Mouse (Mus musculus): ENCODE measurements around the gene Rab23. TPM values are rescaled to one million over a fixed set of nuclear protein-coding genes. Genes with fewer than 3 reads are reported as not detected.
A peak's percentile ranks its signal among the peaks of the same experiment; 100 is the strongest.

Rab23 gene
- polyA plus RNA-seq, 1 experiment from 2014 or later: 30.7 TPM

DNA sequence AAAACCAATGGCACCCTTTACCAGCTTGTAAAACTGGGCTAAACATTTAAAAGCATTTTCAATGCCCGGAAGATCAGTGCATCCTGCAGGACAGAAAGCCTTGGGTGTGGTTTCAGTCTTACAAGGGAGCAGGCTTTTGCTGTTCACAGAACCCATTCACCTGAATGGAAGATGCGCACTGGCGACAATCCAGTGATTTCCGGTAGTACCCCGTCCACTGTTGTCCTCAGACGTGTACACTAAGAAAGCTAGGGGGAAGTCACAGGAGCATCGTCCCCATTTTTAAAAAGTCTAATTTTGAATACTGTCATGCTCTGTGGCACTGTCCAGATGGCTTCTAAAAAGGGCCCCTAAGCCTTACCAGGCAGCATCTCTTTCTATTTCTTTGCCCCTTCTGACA is 36.1 kb downstream of the Rab23 start:
- no peak for ATAC-seq (ENCODE audit: low FRiP score, low TSS enrichment)
- Histone ChIP-seq H3K4me2 (replicated peaks; ENCODE audit: low read depth, low read length) (peak overlapping the region; percentile 91), H3K36me3 (ENCODE audit: control insufficient read depth, insufficient read depth, low read length) (peaks cover 5% of the 10 kb centered on the region; the same call in 1 of the 2 replicates), H3K4me3 (ENCODE audit: low read length) (peak overlapping the region; percentile 71), H3K27me3 (ENCODE audit: control insufficient read depth, insufficient read depth, low read length) (no peaks in the 10 kb centered on the region), H3K9me3 (ENCODE audit: control insufficient read depth, low read length) (no peaks in the 10 kb centered on the region), H3K27ac (ENCODE audit: low read depth, low read length) (peak overlapping the region; percentile 73), H3K4me1 (ENCODE audit: control insufficient read depth, insufficient read depth, low read length) (0 out of 2 replicates have a peak, but pooled peaks cover 7% of the 10 kb centered on the region), H3K9ac (ENCODE audit: low read depth, low read length) (no peak overlapping the region)
- 70% methylated on average over 7 of the region's 7 CpGs for WGBS

DNA sequence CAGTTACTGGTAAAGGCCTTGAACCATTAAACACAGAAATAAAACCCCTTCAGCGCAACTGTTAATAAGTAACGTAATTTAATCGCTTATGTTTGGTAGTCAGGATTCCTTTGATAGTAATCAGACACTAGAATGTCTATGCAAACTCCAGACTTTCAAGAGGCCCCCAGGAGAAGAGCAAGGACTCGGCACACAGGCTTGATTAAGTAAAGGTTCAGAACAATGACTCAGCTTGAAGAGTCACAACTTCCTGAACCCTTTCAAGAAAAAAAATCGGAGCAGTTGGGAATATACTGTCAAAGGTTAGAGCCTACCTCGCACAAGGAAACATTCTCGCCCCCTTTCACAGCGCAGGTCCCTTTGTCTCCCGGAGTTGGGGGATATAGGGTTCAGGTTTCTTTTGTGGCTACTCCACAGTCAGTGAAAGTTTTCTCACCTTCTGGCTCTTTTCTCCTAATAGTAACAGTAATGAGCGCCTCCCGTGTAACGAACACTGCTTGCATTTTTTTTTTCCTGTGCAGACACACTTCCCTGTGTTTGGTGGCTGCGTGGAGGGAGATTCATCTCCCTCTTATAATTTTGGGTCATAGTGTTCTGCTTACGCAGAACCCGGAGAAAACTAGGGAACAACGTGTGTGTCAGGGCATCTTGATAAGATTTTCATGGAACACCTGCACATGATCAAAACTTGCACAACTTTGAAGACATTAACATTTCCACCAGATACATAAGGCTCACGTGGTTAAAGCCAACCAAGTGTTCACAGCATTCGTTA is 36.8 kb downstream of the Rab23 start:
- Histone ChIP-seq H3K27ac (ENCODE audit: low read depth, low read length) (peak overlapping the region; percentile 73; the same call in 1 of the 2 replicates), H3K4me1 (ENCODE audit: control insufficient read depth, insufficient read depth, low read length) (0 out of 2 replicates have a peak, but pooled peaks cover 7% of the 10 kb centered on the region), H3K9me3 (ENCODE audit: control insufficient read depth, low read length) (no peaks in the 10 kb centered on the region), H3K27me3 (ENCODE audit: control insufficient read depth, insufficient read depth, low read length) (no peaks in the 10 kb centered on the region), H3K4me2 (replicated peaks; ENCODE audit: low read depth, low read length) (peak overlapping the region; percentile 91), H3K9ac (ENCODE audit: low read depth, low read length) (peak overlapping the region; percentile 89; the same call in 1 of the 2 replicates), H3K36me3 (ENCODE audit: control insufficient read depth, insufficient read depth, low read length) (peaks cover 6% of the 10 kb centered on the region; the same call in 1 of the 2 replicates), H3K4me3 (ENCODE audit: low read length) (peak overlapping the region; percentile 71)
- 0 out of 2 replicates have a peak, but pooled peaks have one; percentile 6 for ATAC-seq (ENCODE audit: low FRiP score, low TSS enrichment)
- 14% methylated on average over 18 of the region's 18 CpGs for WGBS

DNA sequence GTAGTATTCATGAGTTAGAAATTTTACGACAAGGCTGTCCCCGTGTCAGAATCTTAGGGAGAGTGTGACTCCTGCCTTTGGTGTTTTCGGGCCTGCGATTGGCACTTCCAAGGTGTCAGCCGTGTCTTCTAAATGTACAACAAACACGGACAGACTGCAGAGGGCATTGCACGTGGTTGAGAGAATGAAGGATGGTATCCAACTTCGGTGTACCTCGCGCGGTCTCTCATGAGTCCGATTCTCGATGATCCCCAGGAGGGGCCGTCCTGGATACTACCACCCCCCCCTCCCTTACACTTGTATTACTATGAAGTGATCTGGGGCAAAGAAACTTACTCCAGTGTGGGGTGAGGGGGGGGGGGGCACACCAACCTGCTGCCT is 37.3 kb downstream of the Rab23 start:
- H3K36me3 ChIP-seq (ENCODE audit: control insufficient read depth, insufficient read depth, low read length): peaks cover 11% of the 10 kb centered on the region; the same call in 1 of the 2 replicates
- peak overlapping the region; percentile 71; the same call in 1 of the 2 replicates for H3K27ac ChIP-seq (ENCODE audit: low read depth, low read length)
- peak overlapping the region; percentile 89 for H3K9ac ChIP-seq (ENCODE audit: low read depth, low read length)
- ATAC-seq (ENCODE audit: low FRiP score, low TSS enrichment): peak; percentile 50
- WGBS: 2% methylated on average over 14 of the region's 14 CpGs
- no peaks in the 10 kb centered on the region for H3K27me3 ChIP-seq (ENCODE audit: control insufficient read depth, insufficient read depth, low read length)
- peak overlapping the region; percentile 71 for H3K4me3 ChIP-seq (ENCODE audit: low read length)
- H3K4me2 ChIP-seq (replicated peaks; ENCODE audit: low read depth, low read length): peak overlapping the region; percentile 91
- no peaks in the 10 kb centered on the region for H3K9me3 ChIP-seq (ENCODE audit: control insufficient read depth, low read length)
- H3K4me1 ChIP-seq (ENCODE audit: control insufficient read depth, insufficient read depth, low read length): 0 out of 2 replicates have a peak, but pooled peaks cover 7% of the 10 kb centered on the region

DNA sequence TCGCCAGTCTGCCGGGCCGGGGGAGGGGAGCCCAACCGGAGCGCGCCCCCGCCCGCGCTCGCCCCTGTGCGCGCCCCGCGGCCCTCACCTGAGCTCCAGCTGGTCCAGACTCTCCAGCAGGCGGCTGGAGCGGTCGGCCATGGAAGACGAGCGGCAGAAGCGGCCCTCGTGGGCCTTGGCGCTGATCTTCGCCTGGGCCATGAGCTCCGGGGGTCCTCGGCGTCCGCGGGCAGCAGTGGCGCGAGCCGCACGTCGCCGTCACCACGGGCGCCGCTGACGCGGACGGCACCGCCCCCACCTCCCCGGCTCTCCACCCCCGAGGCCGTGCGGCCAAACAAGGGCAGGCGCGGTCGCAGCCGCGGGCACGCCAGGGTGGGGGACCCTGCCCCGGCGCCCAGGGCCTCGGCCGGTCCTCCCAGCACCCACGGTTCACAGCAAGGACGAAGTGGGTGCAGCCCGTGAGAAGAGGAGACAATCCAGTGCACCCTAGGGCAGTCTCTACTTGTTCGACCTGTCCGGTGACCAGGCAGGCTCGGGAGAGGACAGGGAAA is 37.9 kb downstream of the Rab23 start, which contains the start of gene Bag2:
Gene Bag2, minus strand, starts transcription at position 305 of the 551 bp plus-strand sequence.
- Histone ChIP-seq H3K27me3 (ENCODE audit: control insufficient read depth, insufficient read depth, low read length) (no peaks in the 10 kb centered on the region), H3K9ac (ENCODE audit: low read depth, low read length) (peak within 1 kb of the TSS; percentile 89), H3K36me3 (ENCODE audit: control insufficient read depth, insufficient read depth, low read length) (peaks cover 16% of the 10 kb centered on the region; the same call in 1 of the 2 replicates), H3K9me3 (ENCODE audit: control insufficient read depth, low read length) (no peaks in the 10 kb centered on the region), H3K4me3 (ENCODE audit: low read length) (peak within 1 kb of the TSS; percentile 71), H3K27ac (ENCODE audit: low read depth, low read length) (peak within 1 kb of the TSS; percentile 73; the same call in 1 of the 2 replicates), H3K4me2 (replicated peaks; ENCODE audit: low read depth, low read length) (peak within 1 kb of the TSS; percentile 91), H3K4me1 (ENCODE audit: control insufficient read depth, insufficient read depth, low read length) (0 out of 2 replicates have a peak, but pooled peaks cover 7% of the 10 kb centered on the region)
- WGBS: under 1% methylated on average over 57 of the region's 61 CpGs
- peak; percentile 88 for ATAC-seq (ENCODE audit: low FRiP score, low TSS enrichment)

DNA sequence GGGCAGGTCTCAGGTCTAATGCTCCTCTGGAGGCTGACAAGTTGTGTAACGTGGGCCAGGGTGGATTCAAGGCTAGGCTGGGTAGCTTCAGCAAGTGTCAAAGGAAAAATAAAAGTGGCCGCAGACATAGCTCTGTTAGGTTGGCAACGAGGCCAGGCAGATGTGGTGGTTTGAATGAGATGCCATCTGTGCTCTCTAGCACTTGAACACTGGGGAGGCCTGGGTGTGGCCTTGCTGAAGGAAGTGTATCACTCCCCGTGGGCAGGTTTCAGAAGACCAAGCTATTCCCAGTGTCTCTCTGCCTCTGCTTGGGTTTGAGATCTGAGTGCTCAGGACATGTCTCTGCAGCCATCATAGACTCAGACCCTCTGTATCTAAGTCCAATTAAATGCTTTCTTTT is 38.8 kb downstream of the Rab23 start:
- Histone ChIP-seq H3K4me1 (ENCODE audit: control insufficient read depth, insufficient read depth, low read length) (0 out of 2 replicates have a peak, but pooled peaks cover 7% of the 10 kb centered on the region), H3K27ac (ENCODE audit: low read depth, low read length) (no peak overlapping the region), H3K36me3 (ENCODE audit: control insufficient read depth, insufficient read depth, low read length) (peaks cover 18% of the 10 kb centered on the region; the same call in 1 of the 2 replicates), H3K9me3 (ENCODE audit: control insufficient read depth, low read length) (no peaks in the 10 kb centered on the region), H3K4me2 (replicated peaks; ENCODE audit: low read depth, low read length) (no peak overlapping the region), H3K27me3 (ENCODE audit: control insufficient read depth, insufficient read depth, low read length) (no peaks in the 10 kb centered on the region), H3K4me3 (ENCODE audit: low read length) (no peak overlapping the region), H3K9ac (ENCODE audit: low read depth, low read length) (no peak overlapping the region)
- no peak for ATAC-seq (ENCODE audit: low FRiP score, low TSS enrichment)
- 40% methylated on average over 4 of the region's 4 CpGs for WGBS

DNA sequence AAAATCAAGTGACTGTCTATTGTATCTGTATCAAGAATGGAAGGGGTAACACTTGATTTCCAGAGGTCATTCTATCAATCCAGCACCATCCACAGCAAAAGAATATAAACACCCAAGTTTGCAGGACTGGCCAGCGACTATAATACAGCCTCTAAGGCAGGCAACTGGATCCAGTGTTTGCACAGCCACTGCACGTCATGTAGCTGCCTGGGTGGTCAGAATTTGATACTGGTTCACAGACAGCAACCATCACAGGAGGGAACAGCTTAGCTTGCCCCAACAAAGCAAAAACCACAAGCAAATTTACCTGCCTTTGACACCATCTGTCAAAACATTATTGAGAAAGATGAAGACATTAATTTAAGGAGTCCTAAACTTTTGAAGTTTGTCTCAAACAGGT is 44.1 kb downstream of the Rab23 start:
- ATAC-seq (ENCODE audit: low FRiP score, low TSS enrichment): peak; percentile 45
- WGBS: 30% methylated on average over 2 of the region's 2 CpGs
- Histone ChIP-seq H3K27ac (ENCODE audit: low read depth, low read length) (0 out of 2 replicates have a peak overlapping the region, but pooled peaks have one; percentile 26), H3K4me1 (ENCODE audit: control insufficient read depth, insufficient read depth, low read length) (no peaks in the 10 kb centered on the region), H3K9ac (ENCODE audit: low read depth, low read length) (no peak overlapping the region), H3K9me3 (ENCODE audit: control insufficient read depth, low read length) (no peaks in the 10 kb centered on the region), H3K27me3 (ENCODE audit: control insufficient read depth, insufficient read depth, low read length) (no peaks in the 10 kb centered on the region), H3K36me3 (ENCODE audit: control insufficient read depth, insufficient read depth, low read length) (peaks cover 28% of the 10 kb centered on the region; the same call in 1 of the 2 replicates), H3K4me3 (ENCODE audit: low read length) (no peak overlapping the region), H3K4me2 (replicated peaks; ENCODE audit: low read depth, low read length) (no peak overlapping the region)

DNA sequence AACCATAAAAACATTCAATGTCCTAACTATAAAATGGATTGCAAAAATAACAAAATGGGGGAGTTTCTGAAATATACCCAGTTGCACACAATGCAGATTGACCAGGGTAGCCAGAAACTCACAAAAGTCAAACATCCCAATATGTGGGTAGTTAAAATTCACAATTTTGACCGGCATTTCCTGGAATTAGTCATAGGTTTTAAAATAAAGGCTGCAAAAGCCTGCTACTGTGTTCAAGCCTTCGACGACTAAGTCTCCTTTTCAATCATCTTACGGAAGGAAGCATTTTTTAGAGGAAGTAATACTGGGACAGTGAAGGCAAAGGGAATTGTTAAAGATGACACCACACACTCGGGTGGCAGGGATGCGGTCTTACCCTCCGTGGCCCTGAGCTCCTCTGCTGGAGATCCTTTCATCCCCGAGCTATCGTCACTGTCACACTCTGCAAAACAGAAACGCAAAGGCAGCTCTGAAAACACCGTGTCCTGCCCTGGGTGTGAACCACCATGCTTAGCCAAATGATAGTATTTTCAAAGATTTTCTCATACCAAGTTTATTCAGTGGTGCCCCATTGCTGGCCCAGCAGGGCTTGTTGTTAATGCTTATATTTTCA is 45.9 kb downstream of the Rab23 start:
- Histone ChIP-seq H3K9ac (ENCODE audit: low read depth, low read length) (no peak overlapping the region), H3K9me3 (ENCODE audit: control insufficient read depth, low read length) (no peaks in the 10 kb centered on the region), H3K4me2 (replicated peaks; ENCODE audit: low read depth, low read length) (no peak overlapping the region), H3K4me1 (ENCODE audit: control insufficient read depth, insufficient read depth, low read length) (no peaks in the 10 kb centered on the region), H3K27me3 (ENCODE audit: control insufficient read depth, insufficient read depth, low read length) (no peaks in the 10 kb centered on the region), H3K27ac (ENCODE audit: low read depth, low read length) (no peak overlapping the region), H3K4me3 (ENCODE audit: low read length) (no peak overlapping the region), H3K36me3 (ENCODE audit: control insufficient read depth, insufficient read depth, low read length) (peaks cover 39% of the 10 kb centered on the region)
- ATAC-seq (ENCODE audit: low FRiP score, low TSS enrichment): no peak
- 91% methylated on average over 11 of the region's 11 CpGs for WGBS

DNA sequence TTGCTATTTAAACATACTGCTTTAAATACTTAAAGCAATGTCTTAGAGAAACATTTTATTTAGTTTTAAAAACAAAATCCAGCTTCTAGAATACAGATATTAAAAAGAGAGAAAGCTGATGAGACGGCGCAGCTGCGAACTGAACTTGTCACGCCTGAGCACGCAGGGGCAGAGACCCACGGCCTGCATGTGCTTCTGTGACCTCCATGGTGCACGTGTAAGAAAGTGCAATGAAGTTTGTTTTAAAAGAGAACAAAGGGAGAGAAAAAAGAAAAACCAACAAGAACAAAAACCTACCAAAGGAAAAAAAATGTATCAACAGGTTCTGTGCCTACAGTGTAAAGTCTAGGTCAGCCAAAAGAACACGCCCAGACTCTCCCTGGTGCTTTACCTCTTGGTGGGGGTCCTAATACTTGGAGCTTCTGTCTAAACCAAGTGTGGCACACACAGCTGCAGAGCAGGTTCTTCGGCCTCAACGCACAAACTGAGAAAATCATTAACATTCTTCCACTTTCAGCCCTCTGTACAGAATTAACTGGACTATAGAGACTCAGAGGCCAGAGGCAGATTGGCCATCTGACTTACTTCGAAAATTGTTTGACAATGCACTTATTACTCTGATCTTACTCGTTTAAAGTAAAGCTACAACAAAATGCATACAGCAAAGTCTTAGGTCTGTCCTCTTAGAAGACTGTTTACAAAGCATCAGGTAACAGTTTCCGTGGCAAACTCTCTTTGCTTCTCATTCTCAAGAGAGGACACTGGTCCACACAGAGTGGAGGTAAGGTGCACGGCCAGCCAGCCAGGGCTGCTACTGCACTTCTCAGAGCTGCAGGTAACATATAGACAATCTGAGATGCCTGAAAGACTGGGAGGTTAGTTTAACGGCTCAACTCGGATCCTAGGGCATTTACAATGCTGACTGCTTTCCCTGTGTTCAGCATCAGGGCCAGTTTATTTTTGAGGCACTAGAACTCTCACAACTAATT is 47.1 kb downstream of the Rab23 start:
- H3K9ac ChIP-seq (ENCODE audit: low read depth, low read length): no peak overlapping the region
- H3K4me3 ChIP-seq (ENCODE audit: low read length): no peak overlapping the region
- WGBS: 72% methylated on average over 16 of the region's 16 CpGs
- no peaks in the 10 kb centered on the region for H3K27me3 ChIP-seq (ENCODE audit: control insufficient read depth, insufficient read depth, low read length)
- peaks cover 45% of the 10 kb centered on the region for H3K36me3 ChIP-seq (ENCODE audit: control insufficient read depth, insufficient read depth, low read length)
- H3K4me2 ChIP-seq (replicated peaks; ENCODE audit: low read depth, low read length): no peak overlapping the region
- H3K9me3 ChIP-seq (ENCODE audit: control insufficient read depth, low read length): no peaks in the 10 kb centered on the region
- no peaks in the 10 kb centered on the region for H3K4me1 ChIP-seq (ENCODE audit: control insufficient read depth, insufficient read depth, low read length)
- no peak for ATAC-seq (ENCODE audit: low FRiP score, low TSS enrichment)
- H3K27ac ChIP-seq (ENCODE audit: low read depth, low read length): peak overlapping the region; percentile 47; the same call in 1 of the 2 replicates
